Mouse (Mus musculus) frontal cortex, postnatal 10 days (tissue): ENCODE results near the gene Pik3c2b.
A peak's percentile ranks its signal among the peaks of the same experiment; 100 is the strongest.

Experiments used
- DNase-seq, 2 experiments: peaks; one replicate each; pipeline ENCODE4 v3.0.0; 2022; ENCODE audit warnings: low spot score in 2 of 2, mixed read lengths in 1 of 2

Gene Pik3c2b

DNA sequence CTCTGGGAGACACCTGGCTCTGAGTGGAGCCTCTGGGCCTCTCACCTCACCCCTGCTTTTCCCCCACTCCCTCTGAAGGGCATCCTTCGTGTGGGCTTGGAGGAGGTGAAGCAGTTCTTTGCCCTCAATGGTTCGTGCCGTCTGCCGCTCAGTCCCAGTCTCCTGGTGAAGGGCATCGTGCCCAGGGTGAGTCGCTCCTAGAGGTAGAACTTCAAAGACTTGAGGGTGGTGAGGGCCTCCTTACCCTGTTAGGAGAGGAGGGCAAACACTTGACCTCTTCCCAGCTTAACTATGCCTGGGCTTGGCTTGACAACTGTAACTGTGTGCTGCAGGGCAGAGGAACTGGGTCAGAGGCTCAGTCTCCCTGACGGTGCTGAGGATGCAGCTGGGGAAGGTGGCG lies 46.0 kb downstream of the Pik3c2b start:
- DNase-seq = no peak

DNA sequence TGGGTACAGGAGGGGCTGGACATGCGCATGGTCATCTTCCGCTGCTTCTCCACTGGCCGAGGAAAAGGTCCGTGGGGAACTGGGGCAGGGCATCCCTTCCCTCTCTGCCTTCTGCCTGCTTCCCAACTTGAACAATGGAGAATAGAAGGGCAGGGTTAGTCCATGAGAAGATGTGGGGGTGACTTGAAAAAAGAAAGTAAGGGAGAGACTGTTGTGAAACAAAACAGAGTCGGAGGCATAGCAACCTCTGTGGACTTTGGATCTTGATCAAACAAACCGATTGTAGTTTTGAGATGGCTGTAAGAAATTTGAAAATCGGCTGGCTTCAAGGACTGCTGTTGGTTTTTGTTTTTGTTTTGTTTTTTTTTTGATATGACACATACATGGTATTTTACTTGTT lies 48.3 kb downstream of the Pik3c2b start:
- no peak for DNase-seq

DNA sequence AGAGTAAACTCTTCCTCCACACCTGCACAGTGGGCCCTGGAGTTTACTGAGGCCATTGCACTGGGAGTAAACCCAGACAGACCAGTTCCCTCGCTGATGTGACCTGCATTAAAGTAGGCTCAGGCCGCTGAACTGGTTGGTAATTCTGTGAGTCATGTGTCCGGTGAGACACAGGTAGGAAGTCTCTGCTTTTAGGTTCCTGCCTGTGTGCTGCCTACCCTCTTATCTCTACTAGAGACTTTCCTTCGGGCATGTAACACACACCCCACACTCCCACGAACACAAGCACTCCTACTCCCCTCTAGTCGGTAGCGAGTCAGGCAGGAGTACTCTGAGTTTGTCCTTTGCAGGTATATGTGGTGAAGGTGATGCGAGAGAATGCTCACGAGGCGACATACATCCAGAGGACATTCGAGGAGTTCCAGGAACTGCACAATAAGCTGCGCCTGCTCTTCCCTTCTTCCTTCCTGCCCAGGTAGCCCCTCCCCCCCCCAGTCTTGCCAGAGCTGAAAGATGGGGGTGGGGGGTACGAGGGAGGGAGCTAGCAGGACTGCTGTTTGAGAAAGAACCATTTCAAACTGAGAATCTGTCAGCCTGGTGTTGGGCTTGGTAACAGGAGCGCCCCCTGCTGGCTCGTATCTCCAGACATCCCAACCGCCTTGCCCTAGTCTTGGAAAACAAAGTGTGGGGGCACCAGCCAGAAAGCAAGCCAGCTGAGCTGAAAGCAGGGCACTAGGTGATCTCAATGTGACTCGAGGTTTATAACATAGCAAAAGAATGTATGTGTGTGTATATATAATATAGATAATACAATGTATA lies 55.7 kb downstream of the Pik3c2b start:
- DNase-seq = peak; percentile 58 to 66

DNA sequence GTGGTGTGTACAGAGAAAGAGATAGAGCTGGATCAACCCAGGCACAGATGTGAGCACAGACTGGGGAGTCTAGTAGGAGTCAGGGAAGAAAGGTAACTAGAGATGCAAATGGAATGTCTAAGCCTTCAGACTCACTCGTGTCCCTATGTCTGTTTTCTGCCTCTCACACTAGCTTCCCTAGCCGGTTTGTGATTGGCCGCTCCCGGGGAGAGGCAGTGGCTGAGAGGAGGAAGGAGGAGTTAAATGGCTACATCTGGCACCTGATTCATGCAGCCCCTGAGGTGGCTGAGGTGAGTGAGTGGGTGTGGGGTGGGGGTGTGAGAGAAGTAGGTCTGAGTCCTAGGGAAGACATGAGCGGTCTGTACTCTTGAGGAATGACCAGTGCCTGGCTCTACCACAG lies 56.6 kb downstream of the Pik3c2b start:
- DNase-seq = no peak

DNA sequence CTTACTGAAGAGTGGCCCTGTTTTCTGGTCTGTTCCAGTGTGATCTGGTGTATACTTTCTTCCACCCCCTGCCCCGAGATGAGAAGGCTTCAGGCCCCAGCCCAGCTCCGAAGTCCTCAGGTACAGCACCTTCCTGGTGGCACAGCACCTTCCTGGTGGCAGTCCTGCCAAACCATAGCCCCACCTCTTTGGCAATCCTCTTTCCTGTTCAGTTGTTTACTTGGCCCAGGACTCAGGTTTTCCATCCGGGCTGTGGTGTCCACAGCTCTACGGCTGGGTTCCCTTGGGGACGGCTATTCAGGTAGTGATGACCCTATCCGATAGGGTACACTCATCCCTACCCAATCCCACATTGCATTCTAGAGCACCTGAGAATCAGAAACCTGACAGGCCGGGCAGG lies 57.8 kb downstream of the Pik3c2b start:
- no peak for DNase-seq

DNA sequence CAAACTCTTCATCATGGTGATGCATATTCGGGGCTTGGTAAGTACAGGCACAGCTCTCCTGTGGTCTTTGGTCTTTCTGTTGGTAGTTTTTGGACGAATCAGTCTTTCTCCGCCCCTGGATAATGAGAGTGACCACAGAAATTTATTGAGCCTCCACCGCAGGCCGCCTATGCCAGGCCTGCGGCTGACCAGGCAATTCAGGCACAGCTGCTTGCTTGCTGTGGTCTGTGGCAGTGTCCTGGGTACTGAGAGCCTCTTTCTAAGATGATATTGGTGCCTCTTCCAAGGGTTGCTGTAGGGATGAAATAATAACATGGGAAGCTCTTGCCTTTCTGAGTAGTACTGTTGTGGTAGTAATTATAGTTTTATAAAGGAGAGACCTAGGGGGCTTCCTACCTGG lies 58.4 kb downstream of the Pik3c2b start:
- DNase-seq = no peak

DNA sequence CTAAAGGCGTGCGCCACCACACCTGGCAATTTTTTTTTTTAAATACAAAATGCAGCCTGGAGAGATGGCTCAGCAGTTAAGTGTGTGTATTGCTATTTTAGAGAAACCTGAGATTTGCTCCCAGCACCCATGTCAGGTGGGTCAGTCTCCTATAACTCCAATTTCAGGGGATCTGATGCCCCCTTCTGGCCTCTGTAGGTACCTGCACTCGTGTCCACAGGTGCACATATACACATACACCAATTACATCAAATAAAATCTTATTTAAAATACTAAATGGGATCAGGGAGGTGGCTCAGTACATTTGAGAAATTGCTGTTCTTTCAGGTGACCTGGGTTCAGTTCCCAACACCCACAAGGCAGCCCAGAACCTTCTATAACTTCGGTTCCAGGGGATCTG lies 70.6 kb downstream of the Pik3c2b start:
- DNase-seq = no peak

DNA sequence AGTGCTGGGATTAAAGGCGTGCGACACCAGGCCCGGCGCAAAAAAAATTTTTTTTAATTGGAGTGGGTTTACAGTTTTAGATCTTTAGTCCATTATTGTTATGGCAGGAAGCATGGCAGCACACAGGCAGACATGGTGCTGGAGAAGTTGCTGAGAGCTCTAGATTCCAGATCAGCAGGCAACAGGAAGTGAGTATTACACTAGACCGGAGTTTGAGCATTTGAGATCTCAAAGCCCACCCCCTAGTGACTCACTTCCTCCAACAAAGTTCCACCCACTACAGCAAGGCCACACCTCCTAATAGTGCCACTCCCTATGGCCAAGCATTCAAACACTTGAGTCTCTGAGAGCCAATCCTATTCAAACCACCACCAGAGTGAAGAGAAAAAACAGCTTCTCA lies 72.7 kb downstream of the Pik3c2b start:
- no peak for DNase-seq

DNA sequence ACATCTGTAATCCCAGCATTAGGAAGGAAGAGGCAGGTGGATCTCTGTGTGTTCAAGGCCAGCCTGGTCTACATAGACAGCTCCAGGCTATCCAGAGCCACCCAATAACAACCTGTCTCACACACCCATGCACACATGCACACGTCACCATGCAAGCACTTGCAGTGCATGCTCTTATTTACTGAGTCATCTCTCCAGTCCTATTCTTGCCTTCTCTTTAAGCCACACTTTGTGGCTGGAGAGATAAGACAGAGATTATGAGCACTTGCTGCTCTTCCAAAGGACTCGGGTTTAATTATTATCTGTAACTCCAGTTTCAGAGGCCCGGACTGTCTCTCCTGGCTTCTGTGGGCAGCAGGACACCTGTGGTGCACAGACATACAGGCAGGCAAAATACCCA lies 73.4 kb downstream of the Pik3c2b start:
- no peak for DNase-seq

DNA sequence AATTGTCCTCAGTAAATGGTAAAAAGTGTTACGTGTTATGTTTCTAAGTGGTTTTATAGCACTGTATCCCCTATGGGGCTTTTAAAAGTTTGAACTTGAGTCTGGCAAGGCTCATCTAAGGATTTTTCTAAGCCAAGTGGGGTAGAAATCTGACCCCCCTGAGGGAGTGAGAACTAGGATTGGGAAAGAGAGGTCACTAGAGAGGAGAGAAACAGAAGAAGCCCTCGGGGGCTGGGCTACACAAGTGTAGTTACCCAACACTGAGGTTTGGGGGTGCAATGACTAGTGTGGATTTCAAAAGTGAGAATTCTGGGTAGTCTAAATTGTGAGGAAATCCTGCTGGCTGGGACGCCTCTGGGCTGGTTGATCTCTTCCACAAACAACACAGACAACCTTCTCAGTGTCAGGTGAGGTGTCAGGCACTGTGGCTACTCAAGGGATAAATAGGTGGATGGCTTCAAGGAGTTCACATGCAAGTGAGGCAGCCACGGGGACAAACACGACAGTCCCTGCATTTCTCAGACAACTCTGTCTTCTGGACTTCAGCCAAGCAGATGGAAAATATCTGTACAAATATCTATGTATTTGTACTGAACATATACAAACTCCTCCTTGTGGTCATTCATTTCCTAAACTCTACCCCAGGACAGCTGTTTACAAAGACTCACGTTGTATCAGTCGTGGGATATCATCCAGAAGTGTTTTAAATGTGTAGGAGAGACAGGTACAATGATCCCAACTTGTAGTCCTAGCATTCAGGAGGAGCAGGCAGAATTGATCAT lies 74.7 kb downstream of the Pik3c2b start:
- DNase-seq = no peak

DNA sequence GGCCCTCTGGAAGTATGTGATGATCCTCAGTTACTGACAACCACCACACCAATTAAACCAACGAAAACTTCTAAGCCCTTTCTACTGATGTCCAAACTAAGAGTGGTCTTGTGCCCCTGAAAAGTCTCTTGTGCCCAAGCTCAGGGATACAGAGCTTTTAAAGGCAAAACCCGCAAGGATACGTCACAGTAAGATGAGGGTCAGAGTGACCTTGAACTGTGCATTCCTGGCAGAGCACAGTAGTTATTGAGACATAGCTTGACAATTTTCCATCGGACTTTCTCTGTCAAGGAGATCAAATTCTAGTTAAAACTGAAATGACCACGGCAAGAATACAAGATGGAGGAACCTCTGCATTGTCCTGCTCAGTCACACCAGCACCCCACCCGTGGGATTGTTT lies 75.8 kb downstream of the Pik3c2b start:
- DNase-seq = no peak

DNA sequence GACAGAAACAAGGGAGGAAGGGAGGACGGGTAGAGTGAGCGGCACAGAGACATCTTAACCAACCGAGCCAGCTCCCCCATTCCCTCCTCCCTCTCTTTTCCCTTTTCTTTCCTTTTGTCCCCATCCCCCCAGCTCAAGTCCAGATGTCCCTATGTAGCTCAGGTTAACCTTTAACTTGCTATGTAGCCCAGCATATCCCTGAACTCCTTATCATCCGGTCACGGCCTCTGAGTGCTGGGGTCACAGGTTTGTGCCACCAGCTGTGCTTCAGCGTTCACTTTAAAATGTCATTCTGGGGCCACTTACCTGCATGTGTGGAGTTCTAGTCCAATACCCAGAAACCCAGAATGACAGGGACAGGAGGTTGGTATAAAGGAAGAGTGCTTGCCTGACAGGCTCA lies 78.7 kb downstream of the Pik3c2b start:
- no peak for DNase-seq

DNA sequence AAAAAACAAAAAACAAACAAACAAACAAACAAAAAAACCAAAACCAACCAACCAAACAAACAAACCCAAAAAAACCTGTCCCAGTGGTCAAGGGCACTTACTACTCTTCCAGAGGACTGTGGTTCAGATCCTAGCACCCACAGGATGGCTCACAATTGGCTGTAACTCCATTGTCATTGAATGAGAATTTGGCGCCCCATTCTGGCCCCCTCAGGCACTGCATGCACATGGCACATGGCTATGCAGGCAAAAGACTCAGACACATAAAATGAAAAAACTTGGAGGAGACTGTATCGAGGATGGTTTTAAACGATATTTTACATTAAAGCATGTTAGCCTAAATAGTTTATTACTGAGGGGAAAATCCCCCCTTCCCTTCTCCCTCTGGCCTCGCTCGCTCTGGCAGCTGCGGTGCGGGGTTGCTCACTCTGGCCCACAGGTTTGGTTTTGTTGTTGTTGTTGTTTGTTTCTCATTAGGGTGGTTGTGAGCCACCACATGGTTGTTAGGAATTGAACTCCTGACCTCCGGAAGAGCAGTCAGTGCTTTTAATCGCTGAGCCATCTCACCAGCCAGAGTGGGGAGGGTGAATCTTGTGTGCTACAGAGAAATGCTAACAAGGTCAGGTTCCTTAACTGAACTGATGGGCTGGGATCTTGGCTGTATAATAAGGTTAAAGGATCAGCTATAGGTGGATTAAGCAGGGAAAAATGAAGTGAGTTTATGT lies 80.3 kb downstream of the Pik3c2b start:
- DNase-seq = no peak

DNA sequence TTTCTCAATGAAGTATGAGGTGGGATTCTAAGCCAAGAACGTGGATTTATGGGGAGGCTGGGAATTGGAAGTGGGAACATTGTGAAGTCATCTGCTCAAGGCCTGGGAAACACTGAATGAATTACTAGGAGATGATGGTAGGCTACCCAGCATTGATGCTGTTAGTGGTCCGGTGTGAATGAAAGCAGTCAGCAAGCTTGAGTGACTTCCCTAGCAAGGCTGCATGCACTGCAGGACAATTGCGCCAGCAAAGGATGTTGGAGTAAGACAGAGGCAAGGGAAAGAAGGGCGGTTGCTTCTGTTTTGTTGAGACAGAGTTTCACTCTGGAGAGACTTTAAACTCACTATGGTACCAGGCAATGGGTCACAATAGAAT lies 80.9 kb downstream of the Pik3c2b start:
- DNase-seq = no peak

DNA sequence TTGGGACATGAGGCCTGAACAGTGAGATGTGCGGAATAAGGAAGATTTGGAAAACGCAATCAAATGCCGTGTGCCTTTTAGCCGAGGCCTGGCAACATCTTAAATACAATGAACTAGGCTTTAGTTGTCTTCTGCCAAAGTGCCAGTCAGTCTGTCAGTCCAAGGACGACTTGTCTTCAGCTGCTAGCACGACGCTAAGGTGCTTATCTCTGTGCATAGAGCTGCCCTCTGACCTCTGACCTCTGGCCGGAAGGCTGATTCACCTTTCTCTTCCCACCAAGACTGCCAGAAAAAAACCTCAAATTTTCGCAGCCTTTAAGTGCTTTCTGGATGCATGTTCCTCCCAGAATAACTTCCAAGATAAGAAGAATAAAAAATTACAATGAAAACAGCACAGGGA lies 81.9 kb downstream of the Pik3c2b start:
- DNase-seq = no peak

DNA sequence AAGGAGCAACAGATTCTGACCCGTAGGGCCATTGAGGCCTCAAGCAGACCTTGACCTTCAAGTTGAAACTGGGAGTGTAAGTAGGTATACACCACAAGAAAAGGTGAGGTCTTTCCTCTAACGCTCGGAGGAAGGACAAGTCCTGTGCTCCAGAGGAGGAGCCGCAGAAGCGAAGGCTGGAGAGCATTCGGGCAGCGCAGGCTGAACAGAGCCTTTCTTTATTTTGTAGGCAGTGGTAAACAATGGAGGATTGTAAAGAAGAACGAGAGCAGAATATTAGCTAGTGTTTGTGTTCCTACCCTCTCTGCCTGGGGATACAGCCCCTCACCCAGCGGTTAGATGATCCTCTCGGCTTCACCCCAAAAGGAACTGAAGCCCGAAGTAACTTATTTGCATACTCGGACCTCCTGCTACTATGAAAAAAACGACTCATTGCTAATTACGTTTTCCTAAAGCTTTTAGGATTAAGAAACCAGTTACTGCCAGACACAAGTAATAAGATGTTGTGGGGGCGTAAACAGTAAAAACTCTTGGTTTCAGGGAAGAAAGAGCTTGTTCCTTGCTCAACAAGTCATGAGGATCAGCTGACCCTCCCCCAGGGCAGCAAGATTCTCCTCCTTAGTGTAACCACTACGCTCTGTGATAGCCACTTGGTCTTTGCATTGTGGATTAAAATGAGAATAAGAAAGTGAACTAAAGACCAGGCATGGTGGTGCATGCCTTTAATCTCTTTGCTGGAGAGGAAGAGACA lies 84.2 kb downstream of the Pik3c2b start:
- no peak for DNase-seq

DNA sequence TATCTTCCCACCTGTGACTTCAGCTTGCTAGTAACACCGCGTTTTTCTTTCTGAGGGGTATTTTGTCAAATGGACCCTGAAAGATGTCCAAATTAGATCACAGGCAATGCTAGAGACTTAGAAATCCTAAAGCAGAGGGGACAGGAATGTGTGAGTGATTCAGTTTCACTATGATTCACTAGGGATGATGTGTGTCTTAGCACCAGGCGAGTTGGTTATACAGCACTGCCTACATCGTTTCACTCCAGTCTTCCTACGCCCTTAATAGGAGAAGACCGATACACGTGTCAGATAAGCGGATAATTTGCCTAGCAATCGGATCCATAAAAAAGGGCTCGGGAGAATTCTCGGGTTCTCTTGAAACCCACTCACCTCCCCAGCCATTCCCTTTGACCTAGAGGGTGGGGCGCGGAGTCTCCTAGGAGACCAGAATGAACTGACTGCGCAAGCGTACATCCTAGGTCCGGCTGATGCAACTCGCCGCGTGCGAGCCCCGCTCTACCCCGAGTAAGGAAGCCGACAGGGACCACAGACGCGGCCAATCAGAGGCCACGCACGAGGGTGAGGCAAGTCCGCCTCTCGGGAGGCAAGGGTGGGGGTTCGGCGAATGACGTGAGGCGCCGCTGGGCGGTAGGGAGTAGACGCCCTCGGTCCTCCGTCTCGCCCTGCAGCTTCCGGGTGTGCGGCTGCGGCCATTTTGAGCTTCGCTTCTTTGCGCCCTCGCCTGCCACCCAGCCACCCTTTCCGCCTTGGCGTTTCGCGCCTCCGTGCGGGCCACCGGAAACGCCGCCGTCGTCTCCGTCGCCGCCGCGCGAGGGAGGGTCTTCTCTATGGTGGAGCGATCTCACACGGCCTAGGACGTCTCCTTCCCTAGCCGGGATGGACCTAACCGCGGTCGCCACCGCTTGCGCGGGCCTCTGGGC lies 85.4 kb downstream of the Pik3c2b start, which contains the start of gene Ppp1r15b:
TSS of gene Ppp1r15b (plus strand) at position 506 of the 923 bp plus-strand sequence.
- DNase-seq = peak; percentile 99

DNA sequence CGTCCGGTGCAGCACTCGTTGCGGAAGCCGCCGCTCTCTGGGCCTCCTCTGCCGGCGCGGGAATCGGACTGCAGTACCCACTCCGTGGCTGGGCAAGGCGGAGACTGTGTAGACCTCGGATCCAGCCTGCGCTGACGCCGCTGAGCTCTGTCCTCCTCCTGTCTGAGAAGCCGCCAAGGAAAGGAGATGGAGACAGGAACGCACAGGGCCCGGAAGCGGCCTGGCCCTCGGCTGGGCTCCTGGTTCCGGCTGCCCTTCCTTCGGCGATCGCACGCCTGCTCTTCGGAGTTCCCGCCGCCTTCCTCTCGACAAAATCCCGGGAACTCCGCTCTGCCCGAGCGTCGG lies 86.1 kb downstream of the Pik3c2b start:
- no peak for DNase-seq

DNA sequence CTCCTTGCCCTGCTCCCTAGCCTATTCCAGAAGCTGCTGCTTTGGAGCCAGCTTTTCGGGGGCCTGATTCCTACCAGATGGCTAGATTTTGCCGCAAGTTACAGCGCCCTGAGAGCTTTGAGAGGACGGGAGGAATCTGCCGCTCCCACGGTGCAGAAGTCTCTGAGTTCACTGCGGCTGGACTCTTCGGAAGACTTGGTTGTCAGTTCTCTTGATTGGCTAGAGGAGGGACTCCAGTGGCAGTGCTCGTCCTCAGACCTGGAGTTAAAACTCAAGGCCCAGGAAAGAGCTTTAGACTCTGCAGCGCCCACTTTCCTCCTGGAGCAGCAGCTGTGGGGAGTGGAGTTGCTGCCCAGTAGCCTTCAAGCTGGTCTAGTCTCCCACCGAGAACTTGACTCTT lies 86.5 kb downstream of the Pik3c2b start:
- DNase-seq = peak in 1 of 2 experiments; percentile 16

DNA sequence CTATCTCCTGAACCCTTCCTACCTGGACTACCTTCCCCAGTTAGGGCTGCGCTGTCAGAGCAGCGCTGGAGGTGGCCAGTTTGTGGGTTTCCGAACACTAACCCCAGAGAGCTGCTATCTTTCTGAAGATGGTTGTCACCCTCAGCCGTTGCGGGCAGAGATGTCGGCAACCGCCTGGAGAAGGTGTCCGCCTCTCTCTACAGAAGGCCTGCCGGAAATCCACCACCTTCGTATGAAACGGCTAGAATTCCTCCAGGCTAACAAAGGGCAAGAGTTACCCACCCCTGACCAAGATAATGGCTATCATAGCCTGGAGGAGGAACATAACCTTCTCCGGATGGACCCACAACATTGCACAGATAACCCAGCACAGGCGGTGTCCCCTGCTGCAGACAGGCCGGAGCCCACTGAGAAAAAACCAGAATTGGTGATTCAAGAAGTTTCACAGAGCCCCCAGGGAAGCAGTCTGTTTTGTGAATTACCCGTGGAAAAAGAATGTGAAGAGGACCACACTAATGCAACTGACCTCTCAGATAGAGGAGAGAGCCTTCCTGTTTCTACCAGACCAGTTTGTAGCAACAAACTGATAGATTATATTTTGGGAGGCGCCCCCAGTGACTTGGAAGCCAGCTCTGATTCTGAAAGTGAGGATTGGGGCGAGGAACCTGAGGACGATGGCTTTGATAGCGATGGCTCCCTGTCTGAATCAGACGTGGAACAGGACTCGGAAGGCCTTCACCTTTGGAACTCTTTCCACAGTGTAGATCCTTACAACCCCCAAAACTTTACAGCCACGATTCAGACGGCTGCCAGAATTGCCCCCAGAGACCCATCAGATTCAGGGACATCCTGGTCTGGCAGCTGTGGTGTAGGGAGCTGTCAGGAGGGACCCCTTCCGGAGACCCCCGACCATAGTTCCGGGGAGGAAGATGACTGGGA lies 87.2 kb downstream of the Pik3c2b start:
- no peak for DNase-seq
